Mouse (Mus musculus): ENCODE measurements around the gene Tpx2.

- no peak for TF ChIP-seq CTCF (IDR thresholded peaks at IDR 0.05; ENCODE audit: low read depth, low read length)
- no peak for TF ChIP-seq TAL1 (conservative IDR thresholded peaks at IDR 0.05; ENCODE audit: low read depth, low read length)
These were observed 42.7 kb upstream of the Tpx2 start for GRCm38 (mm10) chr2:152805111-152805490.
